Mouse (Mus musculus) E14TG2a.4 (cell line): ENCODE results near the gene Pank2.

Experiments
- CTCF ChIP-seq: conservative IDR thresholded peaks from 2 replicates; pipeline ENCODE4 v1.5.1; 2014; ENCODE audit warnings: low read length
- NANOG ChIP-seq: IDR thresholded peaks from 2 replicates; pipeline ENCODE4 v1.6.1; 2014; ENCODE audit warnings: borderline replicate concordance, low read length, mixed read lengths

DNA sequence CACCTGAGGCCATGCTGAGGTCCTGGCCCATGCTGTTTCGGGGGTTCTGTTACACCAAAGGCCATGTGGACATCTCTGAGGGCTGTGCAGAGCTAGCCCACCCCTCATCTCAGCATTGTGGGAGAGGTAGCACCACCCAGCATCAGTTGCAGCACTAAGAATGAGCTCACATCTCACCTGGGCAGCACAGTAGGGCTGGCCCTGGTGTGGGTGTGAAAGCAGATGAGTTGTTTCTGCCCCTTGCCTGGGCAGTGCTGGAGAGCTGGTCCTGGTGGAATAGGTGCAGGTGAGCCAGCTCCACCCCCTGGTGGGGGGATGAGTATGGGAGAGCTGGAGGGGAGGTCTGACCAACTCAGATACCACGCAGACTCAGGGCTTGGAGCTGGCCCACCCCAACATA, 53.9 kb downstream of the Pank2 start:
- TF ChIP-seq CTCF (no peak), NANOG (no peak)
